Mouse (Mus musculus): ENCODE results near the gene Sacs.

Gene Sacs

GRCm38 (mm10) chr14:61237101-61237654 is 98.9 kb downstream of the Sacs start:
- no peak for DNase-seq (ENCODE audit: low read depth, low spot score)

- DNase-seq (ENCODE audit: low read depth, low spot score): peak; percentile 91
Observed at GRCm38 (mm10) chr14:61238751-61239150, 100.5 kb downstream of the Sacs start.

GRCm38 (mm10) chr14:61242611-61243010 is 104.4 kb downstream of the Sacs start:
- DNase-seq (ENCODE audit: low read depth, low spot score): no peak

- DNase-seq (ENCODE audit: low read depth, low spot score): no peak
Observed at GRCm38 (mm10) chr14:61246444-61246843, 108.2 kb downstream of the Sacs start.

- no peak for DNase-seq (ENCODE audit: low read depth, low spot score)
Observed at GRCm38 (mm10) chr14:61252596-61253388, 114.5 kb downstream of the Sacs start.

- no peak for DNase-seq (ENCODE audit: low read depth, low spot score)
Observed at GRCm38 (mm10) chr14:61258352-61258751, 120.1 kb downstream of the Sacs start, which contains the start of gene Sgcg. Gene Sgcg (minus strand): TSS chr14:61258490.

GRCm38 (mm10) chr14:61259084-61259483 is 120.8 kb downstream of the Sacs start:
- DNase-seq (ENCODE audit: low read depth, low spot score): no peak

GRCm38 (mm10) chr14:61267908-61268475 is 129.7 kb downstream of the Sacs start:
- peak; percentile 90 for DNase-seq (ENCODE audit: low read depth, low spot score)

- DNase-seq (ENCODE audit: low read depth, low spot score): no peak
Observed at GRCm38 (mm10) chr14:61274414-61275198, 136.3 kb downstream of the Sacs start.

GRCm38 (mm10) chr14:61277285-61277684 is 139.0 kb downstream of the Sacs start:
- peak; percentile 44 for DNase-seq (ENCODE audit: low read depth, low spot score)

GRCm38 (mm10) chr14:61278676-61279300 is 140.5 kb downstream of the Sacs start:
- no peak for DNase-seq (ENCODE audit: low read depth, low spot score)

- DNase-seq (ENCODE audit: low read depth, low spot score): no peak
Observed at GRCm38 (mm10) chr14:61288606-61289286, 150.5 kb downstream of the Sacs start.
